Mouse (Mus musculus) 3T3-L1 (cell line): Measurements from ENCODE around the gene Vmn1r33.
"Not testable (repeated sequence)": the region's sequence is repeated elsewhere in the genome, so short reads cannot be mapped to it uniquely, and the experiment has no call there.

Experiments used
- DNase-seq: peaks from one replicate; pipeline ENCODE4 v3.0.0-alpha.2; 2015; ENCODE audit warnings: low read depth, low spot score

The Vmn1r33 gene

GRCm38 (mm10) chr6:66618182-66618581, at the start of gene Vmn1r33:
Gene Vmn1r33 (minus strand): TSS chr6:66618282.
- DNase-seq = not testable (repeated sequence)

- DNase-seq = no peak
Measured at GRCm38 (mm10) chr6:66643779-66644178, 25.7 kb upstream of the Vmn1r33 start, which contains the start of gene Vmn1r34. Gene Vmn1r34 (minus strand): TSS chr6:66643879.

- no peak for DNase-seq
Measured at GRCm38 (mm10) chr6:66595804-66596203, 22.3 kb downstream of the Vmn1r33 start.
